Mouse (Mus musculus): Measurements from ENCODE around the gene Fam3c. TPM values are rescaled to one million over a fixed set of nuclear protein-coding genes. Genes with fewer than 3 reads are reported as not detected.

The Fam3c gene
- polyA plus RNA-seq, 1 experiment from 2014 or later, result 34.3 TPM

DNA sequence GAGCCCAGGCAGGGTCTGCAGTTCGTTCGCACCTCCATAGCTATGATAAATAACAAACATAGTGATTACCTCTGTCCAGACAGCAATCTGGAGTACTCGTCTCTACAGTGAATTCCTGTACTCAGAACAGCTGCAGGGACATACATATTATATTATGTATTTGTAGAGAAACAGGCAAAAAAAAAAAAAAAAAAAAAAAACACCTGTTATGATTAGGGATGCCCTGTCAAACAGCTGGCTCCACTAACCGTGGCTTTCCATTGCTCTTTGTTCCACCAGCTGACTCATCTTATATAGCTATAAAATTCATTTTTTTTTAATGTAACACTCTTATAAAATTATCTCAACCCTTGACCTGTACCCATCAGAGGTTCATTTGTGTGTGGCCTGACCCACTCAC lies 29.8 kb downstream of the Fam3c start:
- WGBS, result 77% methylated on average over 4 of the region's 4 CpGs
- H3K36me3 ChIP-seq, result peaks cover 9% of the 10 kb centered on the region
- H3K4me1 ChIP-seq, result peaks cover 2% of the 10 kb centered on the region; the same call in 1 of the 2 replicates
- no peak for DNase-seq (ENCODE audit: low spot score)
- H3K27ac ChIP-seq, result no peak overlapping the region
- no peak overlapping the region for H3K4me3 ChIP-seq
- no peaks in the 10 kb centered on the region for H3K27me3 ChIP-seq (ENCODE audit: insufficient read depth, poor library complexity, severe bottlenecking)
- H3K9me3 ChIP-seq, result no peaks in the 10 kb centered on the region

DNA sequence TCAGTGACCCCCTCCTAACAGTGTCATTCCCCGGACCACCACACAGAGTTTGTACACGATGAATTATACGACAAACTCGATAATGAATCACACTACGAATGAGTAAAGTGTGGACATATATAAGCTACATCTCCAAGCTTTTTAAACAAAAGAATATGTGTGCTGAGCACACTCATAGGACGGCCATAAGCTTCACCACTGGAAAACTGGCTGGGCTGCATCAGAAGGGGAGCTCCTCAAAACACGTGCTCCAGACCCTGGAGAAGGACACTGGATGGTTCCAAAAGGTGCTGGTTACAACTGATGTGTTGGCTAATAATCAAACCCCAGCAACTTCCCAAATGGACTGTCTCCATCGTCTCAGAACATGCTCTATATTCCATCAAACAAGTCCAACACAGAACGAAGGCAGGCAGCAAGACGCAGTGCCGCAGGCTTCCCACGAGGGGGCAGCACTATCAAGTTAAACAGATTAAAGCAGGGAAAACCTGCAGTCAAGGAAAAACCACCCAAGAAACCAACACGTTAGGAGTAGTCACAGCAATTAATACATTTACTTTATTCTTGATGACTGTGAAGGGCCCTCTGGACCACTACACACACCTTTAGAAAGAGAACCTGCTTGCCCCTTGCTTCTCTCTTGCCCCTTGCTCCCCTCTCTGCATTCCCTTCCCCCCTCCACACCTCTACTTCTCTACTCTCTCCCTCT lies 30.5 kb downstream of the Fam3c start:
- H3K4me3 ChIP-seq, result no peak overlapping the region
- H3K36me3 ChIP-seq, result peaks cover 14% of the 10 kb centered on the region
- H3K27me3 ChIP-seq (ENCODE audit: insufficient read depth, poor library complexity, severe bottlenecking), result no peaks in the 10 kb centered on the region
- no peaks in the 10 kb centered on the region for H3K9me3 ChIP-seq
- H3K27ac ChIP-seq, result no peak overlapping the region
- 59% methylated on average over 13 of the region's 13 CpGs for WGBS
- peak; percentile 77 for DNase-seq (ENCODE audit: low spot score)
- H3K4me1 ChIP-seq, result peaks cover 2% of the 10 kb centered on the region; the same call in 1 of the 2 replicates

DNA sequence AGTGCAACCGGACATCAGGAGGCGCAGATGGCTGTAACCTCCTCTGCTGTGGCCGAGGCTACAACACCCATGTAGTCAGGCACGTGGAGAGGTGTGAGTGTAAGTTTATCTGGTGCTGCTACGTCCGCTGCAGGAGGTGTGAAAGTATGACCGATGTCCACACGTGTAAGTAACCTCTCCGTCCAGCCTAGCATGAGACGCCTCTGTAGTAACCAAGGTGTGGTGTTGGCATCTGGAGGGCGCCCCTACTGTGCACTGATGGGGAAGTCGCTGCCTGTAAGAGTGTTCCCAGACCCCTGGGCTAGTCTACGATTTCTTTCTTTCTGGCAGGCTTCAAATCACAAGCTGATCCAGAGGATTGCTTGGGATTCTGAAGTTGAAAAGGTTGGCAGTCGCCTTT lies 58.0 kb downstream of the Fam3c start:
- 46% methylated on average over 14 of the region's 14 CpGs for WGBS
- no peaks in the 10 kb centered on the region for H3K4me1 ChIP-seq
- H3K9me3 ChIP-seq, result no peaks in the 10 kb centered on the region
- H3K27me3 ChIP-seq (ENCODE audit: insufficient read depth, poor library complexity, severe bottlenecking), result no peaks in the 10 kb centered on the region
- no peaks in the 10 kb centered on the region for H3K36me3 ChIP-seq
- no peak for DNase-seq (ENCODE audit: low spot score)
- no peak overlapping the region for H3K27ac ChIP-seq
- no peak overlapping the region for H3K4me3 ChIP-seq

DNA sequence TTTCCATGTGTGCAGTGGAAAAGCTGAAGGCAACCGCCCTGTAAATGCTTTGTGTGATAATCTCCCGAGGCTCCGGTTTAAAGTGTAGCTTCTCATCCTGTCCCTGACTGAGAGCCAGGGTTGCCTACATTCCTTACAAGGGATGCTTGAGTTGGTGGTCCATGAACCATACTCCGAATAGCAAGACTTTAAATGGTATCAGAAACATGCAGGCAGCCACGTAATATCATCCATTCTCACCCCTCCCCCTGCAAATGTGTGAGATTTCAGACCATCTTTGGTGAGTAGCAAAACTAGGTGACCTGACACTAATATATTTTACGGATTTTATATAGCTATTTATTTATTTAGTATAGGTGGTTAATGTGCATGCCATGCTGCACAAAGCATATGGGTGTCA lies 59.0 kb downstream of the Fam3c start:
- Histone ChIP-seq H3K9me3 (no peaks in the 10 kb centered on the region), H3K36me3 (no peaks in the 10 kb centered on the region), H3K4me3 (no peak overlapping the region), H3K27me3 (ENCODE audit: insufficient read depth, poor library complexity, severe bottlenecking) (no peaks in the 10 kb centered on the region; the same call in 1 of the 2 replicates), H3K4me1 (no peaks in the 10 kb centered on the region), H3K27ac (no peak overlapping the region)
- WGBS, result 74% methylated on average over 6 of the region's 6 CpGs
- DNase-seq (ENCODE audit: low spot score), result no peak

DNA sequence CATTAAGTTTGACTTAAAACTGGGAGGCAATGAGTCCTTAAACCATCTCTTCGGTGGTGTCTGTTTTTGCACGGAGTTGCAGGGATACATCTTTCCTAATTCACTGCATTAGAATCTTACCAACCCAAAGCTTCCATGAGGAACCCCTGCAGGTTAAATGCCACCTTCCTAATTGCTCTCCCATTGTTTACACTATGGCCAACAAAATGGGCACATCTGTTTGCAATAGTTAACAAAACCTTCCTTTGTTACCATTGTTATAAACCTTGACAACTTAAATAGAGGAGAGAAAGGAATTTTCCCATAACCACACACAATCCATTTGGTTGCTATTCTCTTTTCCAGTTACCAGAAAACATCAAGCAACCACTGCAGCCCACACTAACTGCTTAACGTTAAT lies 62.1 kb downstream of the Fam3c start:
- Histone ChIP-seq H3K27me3 (ENCODE audit: insufficient read depth, poor library complexity, severe bottlenecking) (peaks cover 23% of the 10 kb centered on the region), H3K27ac (no peak overlapping the region), H3K36me3 (no peaks in the 10 kb centered on the region), H3K4me1 (peaks cover 8% of the 10 kb centered on the region), H3K4me3 (no peak overlapping the region), H3K9me3 (no peaks in the 10 kb centered on the region)
- WGBS, result 53% methylated on average over 3 of the region's 3 CpGs
- no peak for DNase-seq (ENCODE audit: low spot score)

DNA sequence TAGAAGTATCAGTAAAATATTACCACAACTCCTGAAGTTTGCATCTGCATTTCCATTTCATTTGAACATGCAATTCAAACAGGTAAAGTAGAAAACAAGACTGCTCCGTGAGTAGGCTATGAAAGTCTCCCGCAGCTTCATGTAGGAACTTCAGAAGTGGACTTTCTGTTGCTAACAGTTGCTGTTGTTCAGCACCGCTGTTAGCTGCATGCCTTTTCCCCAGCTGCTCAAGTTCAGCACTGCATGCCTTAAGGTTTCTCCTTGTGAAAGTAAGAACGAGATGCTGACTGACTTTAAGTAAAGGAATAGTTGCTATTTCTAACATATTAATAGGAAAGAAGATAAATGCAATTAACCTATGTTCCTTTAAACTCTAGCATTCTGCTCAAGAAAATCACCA lies 64.0 kb downstream of the Fam3c start:
- 30% methylated on average over 4 of the region's 4 CpGs for WGBS
- no peak overlapping the region for H3K4me3 ChIP-seq
- no peaks in the 10 kb centered on the region for H3K9me3 ChIP-seq
- H3K4me1 ChIP-seq, result peaks cover 20% of the 10 kb centered on the region
- peaks cover 42% of the 10 kb centered on the region for H3K27me3 ChIP-seq (ENCODE audit: insufficient read depth, poor library complexity, severe bottlenecking)
- no peaks in the 10 kb centered on the region for H3K36me3 ChIP-seq
- DNase-seq (ENCODE audit: low spot score), result no peak
- no peak overlapping the region for H3K27ac ChIP-seq

DNA sequence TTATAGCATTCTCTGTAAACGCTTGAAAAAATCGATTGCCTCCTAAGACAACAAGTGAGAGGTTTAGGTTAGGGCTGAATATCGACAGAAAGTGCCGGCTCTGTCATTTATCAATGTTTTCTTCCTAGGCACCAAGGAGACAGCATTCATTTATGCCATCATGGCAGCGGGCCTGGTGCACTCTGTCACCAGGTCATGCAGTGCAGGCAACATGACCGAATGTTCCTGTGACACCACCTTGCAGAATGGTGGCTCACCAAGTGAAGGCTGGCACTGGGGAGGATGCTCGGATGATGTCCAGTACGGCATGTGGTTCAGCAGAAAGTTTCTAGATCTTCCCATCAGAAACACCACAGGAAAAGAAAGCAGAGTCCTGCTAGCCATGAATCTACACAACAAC lies 65.3 kb downstream of the Fam3c start:
- Histone ChIP-seq H3K27ac (no peak overlapping the region), H3K4me3 (no peak overlapping the region), H3K4me1 (peaks cover 20% of the 10 kb centered on the region), H3K27me3 (ENCODE audit: insufficient read depth, poor library complexity, severe bottlenecking) (peaks cover 54% of the 10 kb centered on the region), H3K36me3 (no peaks in the 10 kb centered on the region), H3K9me3 (no peaks in the 10 kb centered on the region)
- no peak for DNase-seq (ENCODE audit: low spot score)
- 73% methylated on average over 8 of the region's 8 CpGs for WGBS

DNA sequence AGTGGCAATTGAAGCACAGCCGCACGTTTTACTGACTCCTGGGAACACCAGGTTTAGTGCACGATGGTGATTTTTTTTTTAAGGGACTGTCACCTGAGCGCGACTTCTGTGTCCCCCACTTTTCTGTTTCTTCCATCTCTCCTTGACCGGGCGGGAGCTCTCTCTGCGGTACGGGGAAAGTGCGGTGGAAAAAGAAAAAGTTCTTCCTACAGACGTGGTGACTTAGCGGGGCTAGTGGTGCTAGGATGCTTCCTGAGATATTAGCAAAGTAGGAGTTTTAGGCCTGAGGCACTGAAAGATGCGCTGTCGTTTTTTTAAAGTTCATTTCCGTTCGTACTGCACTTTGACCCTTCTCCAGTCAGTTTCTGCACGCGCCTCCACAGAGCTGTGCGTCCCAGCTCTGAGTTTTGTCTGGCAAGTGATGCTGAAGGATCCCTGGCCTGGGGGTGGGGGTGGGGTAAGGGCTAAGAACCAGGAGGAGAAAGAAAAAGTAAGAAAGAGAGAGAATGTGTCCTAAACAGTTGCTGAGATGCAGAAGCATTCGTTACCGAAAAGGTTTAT lies 66.5 kb downstream of the Fam3c start:
- no peak for DNase-seq (ENCODE audit: low spot score)
- WGBS, result 3% methylated on average over 21 of the region's 21 CpGs

DNA sequence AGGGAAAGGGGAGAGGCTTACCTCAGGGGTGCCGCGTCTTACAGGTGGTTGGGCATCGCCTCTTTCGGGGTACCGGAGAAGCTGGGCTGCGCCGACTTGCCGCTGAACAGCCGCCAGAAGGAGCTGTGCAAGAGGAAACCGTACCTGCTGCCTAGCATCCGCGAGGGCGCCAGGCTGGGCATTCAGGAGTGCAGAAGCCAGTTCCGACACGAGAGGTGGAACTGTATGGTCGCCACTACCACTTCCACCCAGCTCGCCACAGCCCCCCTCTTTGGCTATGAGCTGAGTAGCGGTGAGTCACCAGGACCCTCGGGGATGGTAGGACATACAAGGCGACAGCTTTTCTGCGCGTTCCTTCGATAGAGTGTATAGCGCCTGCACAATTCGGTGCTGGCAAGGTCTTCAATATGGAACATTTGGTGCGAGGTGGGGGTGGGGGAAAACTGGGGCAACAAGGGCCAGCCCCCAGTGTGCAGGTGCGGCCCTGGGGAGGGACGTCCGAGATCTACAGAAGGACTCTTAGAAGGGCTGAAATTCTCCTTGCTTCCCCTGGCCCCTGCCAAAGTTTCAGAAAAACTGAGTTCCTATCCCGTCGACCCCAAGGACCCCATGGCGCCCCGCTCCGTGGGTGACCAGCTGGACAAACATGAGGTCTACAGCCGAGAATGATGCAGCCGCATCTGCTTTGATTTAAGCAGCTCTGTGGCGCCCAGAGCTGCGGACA lies 67.1 kb downstream of the Fam3c start:
- no peaks in the 10 kb centered on the region for H3K9me3 ChIP-seq
- no peak overlapping the region for H3K27ac ChIP-seq
- 2% methylated on average over 38 of the region's 38 CpGs for WGBS
- no peak for DNase-seq (ENCODE audit: low spot score)
- peaks cover 54% of the 10 kb centered on the region for H3K27me3 ChIP-seq (ENCODE audit: insufficient read depth, poor library complexity, severe bottlenecking)
- H3K4me1 ChIP-seq, result peaks cover 20% of the 10 kb centered on the region
- no peaks in the 10 kb centered on the region for H3K36me3 ChIP-seq
- H3K4me3 ChIP-seq, result peak overlapping the region; percentile 55

More for the DNA sequence above, 66.5 kb downstream of the Fam3c start:
- H3K36me3 ChIP-seq, result no peaks in the 10 kb centered on the region
- H3K9me3 ChIP-seq, result no peaks in the 10 kb centered on the region
- no peak overlapping the region for H3K27ac ChIP-seq
- H3K4me3 ChIP-seq, result peak overlapping the region; percentile 55
- H3K4me1 ChIP-seq, result peaks cover 20% of the 10 kb centered on the region
- H3K27me3 ChIP-seq (ENCODE audit: insufficient read depth, poor library complexity, severe bottlenecking), result peaks cover 54% of the 10 kb centered on the region

DNA sequence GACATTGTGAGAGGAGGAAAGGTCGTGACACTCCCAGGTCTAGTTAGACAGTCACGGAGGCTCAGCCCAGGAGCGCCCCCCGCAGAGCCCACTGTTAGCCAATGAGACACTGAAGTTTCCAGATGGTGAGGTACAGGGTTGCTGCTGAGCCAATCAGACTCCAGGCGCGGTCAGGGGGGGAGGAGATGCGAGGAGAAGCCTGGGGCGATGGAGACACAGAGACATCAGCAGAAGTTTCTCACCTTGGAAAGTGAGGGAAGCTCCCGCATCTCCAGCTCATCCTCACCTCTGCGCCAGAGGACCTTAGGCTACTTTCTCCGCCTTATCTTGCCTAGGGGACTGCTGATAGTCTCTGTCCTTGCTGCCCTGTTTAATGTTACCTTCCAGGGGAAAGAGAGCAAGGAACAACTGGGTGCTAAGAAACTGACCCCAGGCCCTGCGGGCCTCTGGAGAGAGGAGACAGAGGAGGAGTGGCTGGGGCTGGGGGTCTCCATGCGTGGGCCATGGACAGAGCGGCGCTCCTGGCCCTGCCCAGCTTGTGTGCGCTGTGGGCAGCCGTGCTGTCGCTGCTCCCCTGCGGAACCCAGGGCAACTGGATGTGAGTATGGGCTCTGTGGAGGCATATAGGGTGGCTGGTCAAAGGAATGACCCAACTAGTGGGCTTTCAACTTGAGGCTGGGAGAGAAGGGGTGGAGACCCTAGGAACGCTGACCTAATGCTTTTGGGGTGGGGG lies 67.9 kb downstream of the Fam3c start, which contains the start of gene Wnt16:
Gene Wnt16, plus strand, starts transcription at position 224 of the 733 bp plus-strand sequence.
- under 1% methylated on average over 20 of the region's 20 CpGs for WGBS
- Histone ChIP-seq H3K27ac (no peak within 1 kb of the TSS), H3K36me3 (no peaks in the 10 kb centered on the region), H3K9me3 (no peaks in the 10 kb centered on the region), H3K27me3 (ENCODE audit: insufficient read depth, poor library complexity, severe bottlenecking) (peaks cover 54% of the 10 kb centered on the region), H3K4me1 (peaks cover 20% of the 10 kb centered on the region), H3K4me3 (peak within 1 kb of the TSS; percentile 55)
- DNase-seq (ENCODE audit: low spot score), result no peak

DNA sequence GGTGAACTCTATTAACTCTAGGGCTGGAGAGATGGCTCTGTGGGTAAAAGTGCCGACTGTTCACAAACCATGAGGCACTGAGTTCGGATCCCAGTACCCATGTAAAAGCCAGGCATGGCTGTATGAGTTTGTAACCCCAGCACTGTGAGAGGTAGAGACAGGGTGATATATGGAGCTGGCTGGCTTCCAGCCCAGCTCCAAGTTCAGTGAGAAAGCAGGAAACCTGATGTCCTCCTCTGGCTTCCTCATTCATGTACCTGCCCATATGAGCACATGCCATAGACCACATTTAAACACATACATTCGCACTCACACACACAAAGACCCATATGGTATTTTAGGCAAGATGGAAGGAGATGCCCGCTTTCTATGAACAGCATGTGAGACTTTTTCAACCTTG lies 73.6 kb downstream of the Fam3c start:
- Histone ChIP-seq H3K4me3 (no peak overlapping the region), H3K27ac (no peak overlapping the region), H3K27me3 (ENCODE audit: insufficient read depth, poor library complexity, severe bottlenecking) (peaks cover 16% of the 10 kb centered on the region), H3K9me3 (no peaks in the 10 kb centered on the region), H3K4me1 (no peaks in the 10 kb centered on the region), H3K36me3 (no peaks in the 10 kb centered on the region)
- no peak for DNase-seq (ENCODE audit: low spot score)
- whole genome bisulfite sequencing, result 88% methylated on average over 4 of the region's 4 CpGs

DNA sequence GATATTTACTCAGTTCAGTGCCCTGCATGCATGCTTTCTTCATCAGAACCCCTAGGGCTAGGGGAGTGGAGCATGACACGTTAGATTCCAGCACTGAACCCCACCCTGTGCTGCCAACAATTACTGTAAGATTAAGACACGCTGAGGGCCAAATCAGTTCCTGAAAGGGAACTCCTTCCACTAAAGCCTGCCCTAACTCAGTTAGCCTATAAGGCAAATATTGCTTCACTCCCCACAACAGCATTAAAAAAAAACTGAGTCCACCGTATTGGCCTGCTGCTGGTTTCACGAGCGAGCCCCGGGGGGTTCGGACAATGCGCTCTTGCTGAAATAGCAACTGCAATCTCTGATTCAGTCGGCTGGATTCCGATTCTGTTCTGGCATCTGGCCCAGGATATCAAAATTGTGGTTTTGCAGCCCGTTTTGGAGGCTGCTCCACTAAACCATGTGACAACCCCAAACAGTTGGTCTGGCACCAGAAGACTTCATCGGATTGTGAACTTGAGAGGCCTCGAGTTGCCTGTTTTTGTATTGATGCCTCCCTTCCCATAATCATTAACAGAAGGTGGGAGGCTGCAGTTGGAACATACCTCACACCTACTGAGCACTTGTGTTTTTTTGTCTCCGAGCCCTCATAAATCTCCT lies 75.7 kb downstream of the Fam3c start:
- Histone ChIP-seq H3K36me3 (no peaks in the 10 kb centered on the region), H3K27me3 (ENCODE audit: insufficient read depth, poor library complexity, severe bottlenecking) (no peaks in the 10 kb centered on the region), H3K9me3 (no peaks in the 10 kb centered on the region), H3K4me1 (no peaks in the 10 kb centered on the region), H3K4me3 (no peak overlapping the region), H3K27ac (no peak overlapping the region)
- DNase-seq (ENCODE audit: low spot score), result no peak
- WGBS, result 75% methylated on average over 14 of the region's 14 CpGs
